Mouse (Mus musculus): Measurements from ENCODE around the gene Nrn1l. TPM values are rescaled to one million over a fixed set of nuclear protein-coding genes. Genes with fewer than 3 reads are reported as not detected.

Nrn1l gene
- polyA plus RNA-seq, 1 experiment from 2014 or later: 1.8 TPM

- Histone ChIP-seq H3K9ac (no peak overlapping the region), H3K36me3 (peaks cover 69% of the 10 kb centered on the region), H3K4me3 (replicated peaks) (no peak overlapping the region), H3K27me3 (no peaks in the 10 kb centered on the region), H3K4me1 (peaks cover 6% of the 10 kb centered on the region), H3K9me3 (replicated peaks) (no peaks in the 10 kb centered on the region), H3K27ac (replicated peaks) (no peak overlapping the region), H3K4me2 (replicated peaks) (no peak overlapping the region)
- WGBS: 82% methylated on average over 6 of the region's 6 CpGs
- no peak for ATAC-seq (ENCODE audit: insufficient number of reproducible peaks, low FRiP score, low TSS enrichment, low read depth)
Observed at GRCm38 (mm10) chr8:105892432-105892831, 935 bp upstream of the Nrn1l start.

- no peak for ATAC-seq (ENCODE audit: insufficient number of reproducible peaks, low FRiP score, low TSS enrichment, low read depth)
- Histone ChIP-seq H3K36me3 (peaks cover 14% of the 10 kb centered on the region), H3K27me3 (no peaks in the 10 kb centered on the region), H3K4me2 (replicated peaks) (no peak overlapping the region), H3K9me3 (replicated peaks) (no peaks in the 10 kb centered on the region), H3K27ac (replicated peaks) (no peak overlapping the region), H3K4me1 (peaks cover 16% of the 10 kb centered on the region), H3K9ac (no peak overlapping the region), H3K4me3 (replicated peaks) (no peak overlapping the region)
- 73% methylated on average over 9 of the region's 9 CpGs for WGBS
Observed at GRCm38 (mm10) chr8:105897801-105898480, 4.6 kb downstream of the Nrn1l start.

DNA sequence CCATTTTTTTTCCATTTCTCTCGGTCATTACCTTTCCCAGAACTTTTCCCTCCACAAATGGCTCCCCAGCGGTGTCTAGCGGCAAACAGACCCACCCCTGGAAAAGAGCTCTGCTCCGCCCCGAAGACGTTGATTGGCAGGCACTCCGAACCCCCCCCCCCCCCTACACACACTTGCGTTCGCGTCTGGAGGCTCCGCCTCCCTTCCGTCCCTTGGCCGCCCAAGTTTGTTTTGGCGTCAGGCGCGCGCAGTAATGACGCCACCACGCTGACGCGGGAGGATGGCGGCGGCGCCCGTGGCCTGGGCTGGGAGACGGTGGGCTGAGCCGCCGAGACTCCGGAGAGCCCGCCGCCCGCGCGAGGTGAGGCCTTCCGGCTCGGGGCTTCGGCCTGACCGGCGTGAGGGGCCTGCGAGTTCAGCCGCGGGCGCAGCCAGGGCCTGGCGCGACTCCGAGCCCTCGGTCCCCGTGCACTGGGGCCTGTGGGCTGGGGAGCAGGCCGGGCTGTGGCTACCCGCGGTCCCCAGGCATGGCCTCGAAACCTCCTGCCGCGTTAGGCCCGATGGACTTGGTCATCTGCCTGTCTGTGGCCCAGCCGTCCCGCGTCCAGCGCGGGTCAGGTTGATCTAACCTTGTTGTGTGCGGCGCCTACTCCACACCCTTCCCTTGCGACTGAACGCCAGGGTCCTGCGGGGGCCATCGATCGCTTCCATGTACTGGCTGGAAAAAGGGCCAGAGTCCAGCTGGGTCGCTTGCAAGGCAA is 7.0 kb downstream of the Nrn1l start, which contains the start of gene Pskh1:
Gene Pskh1 (plus strand): TSS at position 262 of the 761 bp plus-strand sequence.
- no peaks in the 10 kb centered on the region for H3K36me3 ChIP-seq
- ATAC-seq (ENCODE audit: insufficient number of reproducible peaks, low FRiP score, low TSS enrichment, low read depth): peak; percentile 93
- H3K4me1 ChIP-seq: peaks cover 10% of the 10 kb centered on the region; the same call in 1 of the 2 replicates
- peak within 1 kb of the TSS; percentile 75 for H3K4me2 ChIP-seq (replicated peaks)
- no peaks in the 10 kb centered on the region for H3K9me3 ChIP-seq (replicated peaks)
- peak within 1 kb of the TSS; percentile 93 for H3K4me3 ChIP-seq (replicated peaks)
- peak within 1 kb of the TSS; percentile 100 for H3K9ac ChIP-seq
- WGBS: under 1% methylated on average over 68 of the region's 68 CpGs
- H3K27ac ChIP-seq (replicated peaks): peak within 1 kb of the TSS; percentile 91
- H3K27me3 ChIP-seq: no peaks in the 10 kb centered on the region

DNA sequence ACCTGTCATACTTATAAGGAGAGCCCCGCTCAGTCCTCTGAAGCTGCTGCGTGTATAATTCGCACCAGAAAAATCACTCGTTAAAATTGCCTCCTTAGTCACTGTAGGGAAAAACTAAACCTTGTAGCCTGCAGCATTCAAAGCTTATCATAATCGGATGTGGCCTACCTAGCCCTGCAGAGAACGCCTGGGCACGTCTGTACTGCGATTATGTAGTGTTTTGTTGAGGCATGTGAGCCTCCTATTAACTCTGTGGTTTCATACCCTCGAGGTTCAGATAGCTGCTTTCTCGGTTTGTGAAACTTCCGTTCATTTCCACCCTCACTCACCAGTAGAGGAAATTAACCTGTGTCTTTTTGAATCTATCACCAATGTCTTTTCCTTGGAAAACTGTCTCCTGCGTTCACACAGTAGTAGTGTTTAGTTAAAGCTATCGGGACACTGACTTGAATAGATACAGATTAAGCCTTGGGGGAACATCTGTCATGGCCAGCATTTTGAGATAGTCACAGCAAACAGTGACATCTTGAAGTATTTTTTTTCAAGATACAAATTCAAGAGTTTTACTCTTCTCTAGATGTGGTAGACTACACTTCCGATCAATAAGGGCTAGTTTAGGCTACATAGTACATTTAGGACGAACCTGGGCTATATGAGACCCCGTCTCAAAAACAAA is 7.7 kb downstream of the Nrn1l start:
- Histone ChIP-seq H3K9me3 (replicated peaks) (no peaks in the 10 kb centered on the region), H3K36me3 (no peaks in the 10 kb centered on the region), H3K4me1 (peaks cover 10% of the 10 kb centered on the region; the same call in 1 of the 2 replicates), H3K4me3 (replicated peaks) (peak overlapping the region; percentile 93), H3K9ac (peak overlapping the region; percentile 100), H3K4me2 (replicated peaks) (peak overlapping the region; percentile 75), H3K27me3 (no peaks in the 10 kb centered on the region), H3K27ac (replicated peaks) (peak overlapping the region; percentile 91)
- ATAC-seq (ENCODE audit: insufficient number of reproducible peaks, low FRiP score, low TSS enrichment, low read depth): no peak
- 25% methylated on average over 16 of the region's 16 CpGs for WGBS

DNA sequence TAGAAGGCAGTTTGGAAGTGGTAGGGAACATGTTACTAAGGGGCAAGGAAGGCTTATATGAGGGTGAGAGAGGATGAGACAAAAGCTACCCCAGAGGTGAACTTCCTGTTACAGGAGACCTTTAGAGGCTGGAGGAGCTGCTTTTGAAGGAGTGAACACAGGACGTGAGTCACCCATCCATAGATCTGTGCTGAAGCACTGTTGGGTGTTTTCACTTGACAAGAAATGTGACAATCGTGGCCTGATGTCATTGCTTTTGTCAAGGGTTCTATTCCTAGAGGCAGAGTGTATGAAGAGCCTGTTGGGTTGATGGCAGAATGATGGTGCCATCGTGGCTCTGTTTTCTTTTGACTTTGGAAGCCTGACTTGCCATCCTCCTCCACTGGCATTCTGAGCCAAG is 26.0 kb downstream of the Nrn1l start:
- H3K4me2 ChIP-seq (replicated peaks): no peak overlapping the region
- no peak overlapping the region for H3K4me3 ChIP-seq (replicated peaks)
- no peak for ATAC-seq (ENCODE audit: insufficient number of reproducible peaks, low FRiP score, low TSS enrichment, low read depth)
- no peaks in the 10 kb centered on the region for H3K4me1 ChIP-seq
- no peak overlapping the region for H3K27ac ChIP-seq (replicated peaks)
- H3K9ac ChIP-seq: no peak overlapping the region
- H3K36me3 ChIP-seq: peaks cover 37% of the 10 kb centered on the region
- 92% methylated on average over 3 of the region's 3 CpGs for WGBS
- H3K9me3 ChIP-seq (replicated peaks): no peaks in the 10 kb centered on the region
- no peaks in the 10 kb centered on the region for H3K27me3 ChIP-seq

DNA sequence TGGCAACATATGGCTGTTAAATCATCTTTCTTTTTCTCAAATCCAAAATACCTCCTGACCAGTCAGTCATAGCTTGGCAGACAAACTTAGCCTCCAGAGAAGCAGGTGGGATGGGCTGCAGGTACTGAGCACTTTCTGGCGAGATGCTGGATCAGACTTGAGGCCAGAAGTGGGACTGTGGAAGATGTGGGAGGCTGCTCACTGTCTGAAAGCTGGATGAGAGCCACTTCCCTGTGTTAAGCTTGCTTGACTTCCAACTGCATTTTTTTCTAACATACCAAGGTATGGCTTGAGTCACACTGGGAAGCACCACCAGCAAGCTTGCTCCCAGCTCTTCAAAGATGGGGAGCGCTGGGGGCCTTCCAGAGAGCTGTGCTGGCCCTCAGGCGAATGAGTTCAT is 31.8 kb downstream of the Nrn1l start:
- H3K36me3 ChIP-seq: peaks cover 29% of the 10 kb centered on the region
- no peak overlapping the region for H3K4me3 ChIP-seq (replicated peaks)
- no peak for ATAC-seq (ENCODE audit: insufficient number of reproducible peaks, low FRiP score, low TSS enrichment, low read depth)
- H3K9ac ChIP-seq: no peak overlapping the region
- 60% methylated on average over 3 of the region's 3 CpGs for WGBS
- H3K9me3 ChIP-seq (replicated peaks): no peaks in the 10 kb centered on the region
- H3K27me3 ChIP-seq: no peaks in the 10 kb centered on the region
- no peak overlapping the region for H3K4me2 ChIP-seq (replicated peaks)
- H3K27ac ChIP-seq (replicated peaks): no peak overlapping the region
- no peaks in the 10 kb centered on the region for H3K4me1 ChIP-seq

- Histone ChIP-seq H3K4me2 (replicated peaks) (no peak overlapping the region), H3K36me3 (peaks cover 45% of the 10 kb centered on the region), H3K9me3 (replicated peaks) (no peaks in the 10 kb centered on the region), H3K9ac (no peak overlapping the region; the same call in 1 of the 2 replicates), H3K27ac (replicated peaks) (no peak overlapping the region), H3K4me1 (peaks cover 3% of the 10 kb centered on the region; the same call in 1 of the 2 replicates), H3K4me3 (replicated peaks) (no peak overlapping the region), H3K27me3 (no peaks in the 10 kb centered on the region)
- 18% methylated on average over 8 of the region's 8 CpGs for WGBS
- 0 out of 2 replicates have a peak, but pooled peaks have one; percentile 12 for ATAC-seq (ENCODE audit: insufficient number of reproducible peaks, low FRiP score, low TSS enrichment, low read depth)
Observed at GRCm38 (mm10) chr8:105930602-105931001, 37.2 kb downstream of the Nrn1l start.

GRCm38 (mm10) chr8:105931271-105931670 is 37.9 kb downstream of the Nrn1l start:
- no peak overlapping the region for H3K4me2 ChIP-seq (replicated peaks)
- no peak overlapping the region for H3K4me3 ChIP-seq (replicated peaks)
- peaks cover 43% of the 10 kb centered on the region for H3K36me3 ChIP-seq
- no peak overlapping the region for H3K9ac ChIP-seq
- H3K27ac ChIP-seq (replicated peaks): no peak overlapping the region
- WGBS: 96% methylated on average over 3 of the region's 3 CpGs
- H3K9me3 ChIP-seq (replicated peaks): no peaks in the 10 kb centered on the region
- ATAC-seq (ENCODE audit: insufficient number of reproducible peaks, low FRiP score, low TSS enrichment, low read depth): no peak
- no peaks in the 10 kb centered on the region for H3K27me3 ChIP-seq
- H3K4me1 ChIP-seq: peaks cover 10% of the 10 kb centered on the region

- Histone ChIP-seq H3K4me1 (peaks cover 13% of the 10 kb centered on the region), H3K9me3 (replicated peaks) (no peaks in the 10 kb centered on the region), H3K9ac (no peak overlapping the region), H3K4me2 (replicated peaks) (no peak overlapping the region), H3K27me3 (no peaks in the 10 kb centered on the region), H3K36me3 (peaks cover 34% of the 10 kb centered on the region), H3K27ac (replicated peaks) (no peak overlapping the region), H3K4me3 (replicated peaks) (no peak overlapping the region)
- no peak for ATAC-seq (ENCODE audit: insufficient number of reproducible peaks, low FRiP score, low TSS enrichment, low read depth)
- 91% methylated on average over 11 of the region's 11 CpGs for WGBS
Observed at GRCm38 (mm10) chr8:105932525-105932924, 39.2 kb downstream of the Nrn1l start.

- Histone ChIP-seq H3K4me3 (replicated peaks) (no peak within 1 kb of the TSS), H3K27ac (replicated peaks) (no peak within 1 kb of the TSS), H3K36me3 (peaks cover 34% of the 10 kb centered on the region), H3K4me2 (replicated peaks) (no peak within 1 kb of the TSS), H3K9ac (no peak within 1 kb of the TSS), H3K27me3 (no peaks in the 10 kb centered on the region), H3K9me3 (replicated peaks) (no peaks in the 10 kb centered on the region), H3K4me1 (peaks cover 20% of the 10 kb centered on the region)
- ATAC-seq (ENCODE audit: insufficient number of reproducible peaks, low FRiP score, low TSS enrichment, low read depth): no peak
- 100% methylated on average over 2 of the region's 2 CpGs for WGBS
Observed at GRCm38 (mm10) chr8:105933762-105934161, 40.4 kb downstream of the Nrn1l start, which contains the start of gene Ctrl. Ctrl (minus strand) TSS chr8:105933862.

DNA sequence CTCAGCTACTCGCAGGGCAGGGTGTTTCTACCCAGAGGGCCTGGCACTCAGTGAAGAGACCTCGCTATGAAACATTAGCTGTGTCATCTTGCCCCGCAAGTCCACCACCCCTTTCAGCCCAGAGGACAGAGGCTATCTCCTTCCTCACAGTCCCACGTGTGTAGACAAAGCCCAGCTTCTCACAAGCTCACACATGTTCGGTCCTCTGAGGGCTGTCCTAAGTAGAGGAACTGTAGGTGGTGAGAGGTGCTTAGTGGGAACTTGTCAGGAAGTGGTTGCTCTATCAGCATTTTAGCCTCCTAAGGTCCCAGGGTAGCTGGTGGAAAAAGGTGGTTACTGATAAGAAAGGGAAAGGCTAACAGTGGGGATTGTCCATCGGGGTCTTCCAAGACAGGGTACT is 41.7 kb downstream of the Nrn1l start:
- Histone ChIP-seq H3K36me3 (peaks cover 38% of the 10 kb centered on the region), H3K4me2 (replicated peaks) (no peak overlapping the region), H3K4me3 (replicated peaks) (no peak overlapping the region), H3K4me1 (peaks cover 20% of the 10 kb centered on the region), H3K27ac (replicated peaks) (no peak overlapping the region), H3K27me3 (no peaks in the 10 kb centered on the region), H3K9me3 (replicated peaks) (no peaks in the 10 kb centered on the region), H3K9ac (no peak overlapping the region)
- 66% methylated on average over 6 of the region's 6 CpGs for WGBS
- no peak for ATAC-seq (ENCODE audit: insufficient number of reproducible peaks, low FRiP score, low TSS enrichment, low read depth)

Data from embryonic facial prominence, embryonic 15.5 days (tissue).